Mouse (Mus musculus) cerebellum, adult 2 months (tissue): ENCODE results near the gene Foxm1.

Experiments used
- CTCF ChIP-seq: fragments of 200-500 bp; IDR thresholded peaks from 2 replicates; pipeline ENCODE4 v1.5.1; 2011; ENCODE audit warnings: low read depth, mild to moderate bottlenecking, control low read depth, low read length, moderate library complexity, borderline replicate concordance; ENCODE audit not compliant: insufficient read depth
- POLR2A ChIP-seq: fragments of 200-500 bp; IDR thresholded peaks from 2 replicates; pipeline ENCODE4 v1.6.1; 2011; ENCODE audit warnings: low read length, control low read depth, borderline replicate concordance; ENCODE audit not compliant: insufficient read depth

- no peak for TF ChIP-seq CTCF
- TF ChIP-seq POLR2A = no peak
Observed at GRCm38 (mm10) chr6:128418076-128418475, 55.3 kb downstream of the Foxm1 start.
